Mouse (Mus musculus) heart, adult 2 months (tissue): Measurements from ENCODE around the gene Slit3.

ENCODE experiments used
- CTCF ChIP-seq: fragments of 200-600 bp; IDR thresholded peaks from 2 replicates; pipeline ENCODE4 v1.8.1; 2022; ENCODE audit warnings: antibody characterized with exemption, mild to moderate bottlenecking, moderate library complexity
- POLR2A ChIP-seq: fragments of 200-500 bp; IDR thresholded peaks from 2 replicates; pipeline ENCODE4 v1.6.1; 2011; ENCODE audit warnings: mild to moderate bottlenecking, low read depth, low read length, control low read depth; ENCODE audit not compliant: insufficient read depth

DNA sequence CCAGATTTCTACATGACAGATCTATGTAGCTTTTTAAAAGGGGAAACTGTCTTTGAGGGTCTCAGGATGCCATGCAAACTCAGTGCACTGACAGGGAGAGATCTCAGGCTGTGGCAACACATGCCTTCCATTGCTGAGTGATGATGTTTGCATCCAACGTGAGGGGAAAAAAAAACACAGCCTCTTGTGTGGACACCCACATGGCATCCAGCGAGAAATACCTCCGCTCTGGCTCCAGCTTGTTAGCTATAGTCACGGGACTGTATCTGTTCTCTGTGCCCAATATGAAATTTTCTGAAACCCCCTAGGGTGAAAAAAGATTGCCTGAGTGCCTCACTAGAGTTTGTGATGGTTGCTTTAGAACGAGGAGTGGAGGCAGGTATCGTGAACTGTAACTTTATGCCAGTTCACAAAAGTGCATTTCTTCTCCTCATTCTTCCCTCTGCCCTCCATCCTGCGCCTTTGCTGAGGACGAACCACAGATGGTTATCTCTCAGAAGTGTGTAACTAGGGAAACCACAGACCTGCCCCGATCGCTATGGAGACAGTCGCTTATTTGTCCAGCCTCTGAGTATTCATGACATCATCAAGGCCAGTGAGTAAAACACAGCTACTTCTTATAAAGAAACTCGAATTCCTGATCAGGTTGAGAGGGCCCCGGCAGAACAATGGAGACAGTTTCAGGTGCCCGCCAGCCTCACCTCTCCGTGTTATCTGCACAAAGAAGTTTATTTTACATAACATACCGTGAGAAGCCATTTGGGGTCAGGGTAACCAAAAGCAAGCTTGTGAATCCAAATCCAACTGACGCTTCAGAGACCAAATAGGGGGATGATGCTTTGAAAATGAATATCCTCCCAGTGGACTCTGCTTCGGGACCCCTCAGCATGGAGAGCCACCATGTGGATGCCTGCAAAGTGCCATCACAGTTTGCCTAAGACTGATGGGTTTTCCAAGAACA, 416.4 kb downstream of the Slit3 start:
- TF ChIP-seq CTCF (no peak), POLR2A (no peak)
